Mouse (Mus musculus): ENCODE results near the gene Pgpep1.

- TF ChIP-seq CTCF (IDR thresholded peaks at IDR 0.05; ENCODE audit: low read depth), result no peak
- no peak for TF ChIP-seq EP300 (IDR thresholded peaks at IDR 0.05; ENCODE audit: low read depth)
Measured at GRCm38 (mm10) chr8:70615281-70615680, 44.9 kb downstream of the Pgpep1 start.
